Mouse (Mus musculus) A20 (cell line): ENCODE data around the gene Tfap4.

Experiments used
- DNase-seq: peaks from one replicate; pipeline ENCODE4 v3.0.0-alpha.2; 2011; ENCODE audit warnings: low read depth, low spot score

Tfap4 gene

DNA sequence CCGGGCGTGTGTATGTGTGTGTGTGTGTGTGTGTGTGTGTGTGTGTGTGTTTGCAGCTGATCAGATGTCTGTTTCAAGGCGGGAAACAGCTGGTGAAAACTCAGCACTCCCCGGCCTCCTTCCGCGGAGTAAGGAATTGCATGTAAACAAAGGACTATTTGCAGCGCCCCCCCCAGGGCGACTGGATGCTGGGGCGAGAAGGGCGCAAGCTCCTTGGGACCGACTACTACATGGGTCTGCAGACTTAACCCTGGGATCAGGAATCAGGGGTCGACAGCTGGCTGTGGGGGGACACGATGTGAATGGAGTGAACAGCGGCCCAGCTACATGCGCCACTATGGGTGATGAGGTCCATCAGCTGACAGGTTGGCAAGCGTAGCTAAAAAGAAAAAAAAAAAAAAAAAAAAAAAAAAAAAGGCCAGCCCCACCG is at the start of gene Tfap4:
Gene Tfap4 (minus strand): TSS at position 140 of the 430 bp plus-strand sequence.
- DNase-seq = peak; percentile 95

DNA sequence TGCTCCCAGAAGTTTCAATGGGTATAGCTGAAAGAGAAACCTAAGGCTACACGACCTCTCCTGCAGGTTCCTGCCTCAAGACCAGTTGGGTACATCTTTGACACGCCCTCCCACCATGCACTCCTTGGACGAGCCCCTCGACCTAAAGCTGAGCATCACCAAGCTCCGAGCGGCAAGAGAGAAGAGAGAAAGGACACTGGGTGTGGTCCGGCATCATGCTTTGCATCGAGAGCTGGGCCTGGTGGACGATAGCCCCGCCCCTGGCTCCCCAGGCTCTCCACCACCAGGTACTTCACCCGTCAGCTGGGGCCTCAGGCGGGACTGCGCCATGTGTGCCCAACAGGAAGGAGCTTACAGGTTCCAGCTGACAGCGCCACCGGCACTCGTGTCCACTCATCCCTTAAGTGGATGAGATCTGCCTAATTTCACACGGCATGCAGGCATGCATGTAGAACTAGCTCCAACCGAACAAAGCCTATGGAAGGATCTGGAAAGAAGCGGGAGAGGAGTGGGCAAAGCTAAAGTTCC is 48.9 kb upstream of the Tfap4 start:
- DNase-seq = no peak

DNA sequence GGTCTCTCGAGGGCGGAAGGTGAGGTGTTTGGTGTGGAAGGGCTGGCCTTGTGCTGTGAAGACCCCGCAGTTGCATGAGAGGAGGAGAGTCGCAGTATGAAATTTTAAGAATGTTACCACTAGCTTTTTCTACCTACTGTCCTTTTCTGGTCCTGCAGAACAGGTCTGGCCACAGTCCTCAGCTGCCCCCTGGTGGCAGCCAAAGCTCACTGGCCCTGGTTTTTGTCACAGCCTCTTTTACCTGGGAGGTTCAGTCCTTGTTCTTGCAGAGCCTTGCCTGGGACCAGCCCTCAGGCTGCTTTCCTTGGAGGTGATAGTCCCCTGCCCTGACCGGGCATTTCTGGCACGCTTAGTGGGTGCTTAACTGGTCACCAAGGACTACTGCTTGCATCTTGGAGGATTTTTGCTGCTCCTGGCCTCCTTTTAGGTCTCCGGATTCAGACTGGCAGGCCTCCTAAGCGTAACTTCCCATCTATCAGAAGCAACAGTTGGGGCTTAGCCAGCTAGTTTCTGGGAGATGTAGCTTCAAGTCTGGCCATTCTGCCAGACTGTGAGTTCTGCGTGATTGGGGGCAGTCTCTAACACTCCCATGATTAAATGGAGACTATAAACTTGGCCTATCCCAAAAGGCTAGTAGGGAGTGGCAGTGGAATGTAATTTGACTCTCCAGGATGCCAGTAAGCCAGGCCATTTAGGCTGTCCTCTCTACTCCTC is 48.3 kb upstream of the Tfap4 start:
- peak; percentile 82 for DNase-seq

DNA sequence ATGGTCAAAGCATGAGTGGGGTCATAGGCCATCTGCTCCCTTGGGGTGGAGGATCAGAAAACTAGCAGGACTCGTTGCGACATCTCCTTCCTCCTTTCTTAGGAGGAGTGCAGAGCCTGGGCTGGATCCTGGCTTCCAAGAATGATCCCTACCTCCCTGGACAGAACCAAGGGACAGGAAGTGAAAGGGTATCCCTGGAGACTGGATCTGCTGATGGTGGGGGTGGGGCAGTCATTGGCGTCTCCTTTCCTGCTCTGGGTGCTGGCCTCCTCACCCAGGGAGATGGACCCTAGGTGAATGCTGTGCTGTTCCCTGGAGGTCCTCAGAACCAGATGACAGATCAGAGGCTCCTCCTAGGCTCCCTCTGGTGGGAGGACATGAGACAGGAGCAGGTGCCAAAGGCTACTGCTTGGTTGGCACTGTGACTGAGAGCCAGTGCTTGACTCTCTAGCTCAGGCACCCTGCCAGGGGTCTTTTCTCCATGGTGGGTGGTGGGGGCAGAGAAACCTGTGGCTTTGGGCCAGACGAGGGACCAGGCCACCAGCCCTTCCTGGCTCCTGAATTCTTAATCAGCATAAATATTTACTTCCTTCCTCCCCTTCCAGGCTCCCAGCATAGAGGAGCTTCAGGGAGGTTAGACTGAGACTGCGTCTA is 46.9 kb upstream of the Tfap4 start:
- DNase-seq = no peak

DNA sequence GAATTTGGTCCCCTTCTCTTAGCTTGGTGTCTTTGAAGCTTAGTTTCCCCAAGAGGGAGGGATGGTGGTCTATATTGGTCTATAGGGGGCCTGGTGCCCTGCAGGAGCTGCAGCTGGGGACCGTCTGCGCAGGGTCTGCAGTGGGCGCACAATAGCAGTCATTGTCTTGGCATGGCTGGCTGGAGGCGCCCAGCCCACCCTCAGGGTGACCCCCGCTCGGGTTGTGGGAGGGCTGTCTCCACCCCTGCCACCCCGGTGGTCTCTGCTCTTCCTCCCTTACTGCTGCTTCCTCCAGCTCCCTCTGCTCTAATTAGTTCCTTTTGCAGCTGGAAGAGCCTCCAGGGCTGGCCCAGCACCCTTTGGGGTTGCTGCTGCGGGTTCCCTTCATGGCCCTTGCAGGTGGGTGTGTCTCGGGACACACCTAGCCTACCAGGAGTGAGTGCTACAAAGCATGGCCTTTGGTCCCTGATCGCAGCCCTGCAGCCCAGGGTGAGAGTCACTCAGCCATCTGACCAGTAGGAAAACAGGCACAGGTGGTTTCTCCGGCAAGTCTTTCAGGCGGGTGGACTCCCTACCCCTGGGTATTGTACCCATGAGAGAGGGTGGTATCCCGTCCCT is 46.0 kb upstream of the Tfap4 start:
- DNase-seq = no peak

DNA sequence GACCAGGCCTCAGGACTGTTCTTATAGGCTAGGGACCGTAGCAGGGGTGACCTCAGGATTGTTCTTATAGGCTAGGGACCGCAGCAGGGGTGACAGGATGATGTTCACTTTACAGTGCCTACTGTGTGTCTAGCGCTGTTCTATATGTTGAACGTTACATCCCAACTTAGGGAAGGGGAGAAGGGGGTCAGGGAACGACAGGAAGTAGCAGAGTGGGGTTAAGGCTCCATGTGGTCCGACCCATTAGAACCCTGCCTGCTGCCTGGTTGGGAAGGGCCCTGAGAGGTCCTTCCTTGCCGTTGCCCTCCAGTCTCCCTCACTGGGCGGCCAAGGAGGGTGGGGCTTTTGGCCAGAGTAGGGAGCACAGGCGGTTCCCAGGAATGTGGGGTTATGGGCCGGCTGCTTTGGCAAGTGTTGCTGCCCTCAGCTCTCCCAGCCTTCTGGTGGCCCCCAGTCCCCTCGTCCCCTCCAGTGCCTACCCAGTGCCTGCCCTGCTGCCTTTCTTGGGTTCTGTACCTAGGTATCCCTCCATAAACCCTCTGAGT is 44.7 kb upstream of the Tfap4 start:
- DNase-seq = no peak

DNA sequence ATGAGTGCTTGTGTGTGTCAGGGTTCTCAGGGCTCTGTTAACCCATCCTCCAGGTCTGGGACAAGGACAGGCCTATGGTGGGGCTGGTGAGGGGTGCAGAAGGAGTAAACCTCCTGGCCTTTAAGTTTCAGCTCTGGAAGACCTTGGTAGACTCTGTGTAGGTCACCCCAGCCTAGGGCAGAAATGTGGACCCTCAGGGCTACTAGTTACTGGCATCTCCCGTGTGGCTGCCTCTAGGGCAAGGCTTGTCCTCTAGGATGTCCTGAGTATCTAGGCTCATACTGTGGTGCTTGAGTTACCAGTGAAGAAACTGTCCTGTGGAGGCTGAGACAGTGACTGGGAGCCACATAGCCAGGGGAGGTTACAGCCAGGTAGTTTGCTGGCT is 43.8 kb upstream of the Tfap4 start:
- no peak for DNase-seq

DNA sequence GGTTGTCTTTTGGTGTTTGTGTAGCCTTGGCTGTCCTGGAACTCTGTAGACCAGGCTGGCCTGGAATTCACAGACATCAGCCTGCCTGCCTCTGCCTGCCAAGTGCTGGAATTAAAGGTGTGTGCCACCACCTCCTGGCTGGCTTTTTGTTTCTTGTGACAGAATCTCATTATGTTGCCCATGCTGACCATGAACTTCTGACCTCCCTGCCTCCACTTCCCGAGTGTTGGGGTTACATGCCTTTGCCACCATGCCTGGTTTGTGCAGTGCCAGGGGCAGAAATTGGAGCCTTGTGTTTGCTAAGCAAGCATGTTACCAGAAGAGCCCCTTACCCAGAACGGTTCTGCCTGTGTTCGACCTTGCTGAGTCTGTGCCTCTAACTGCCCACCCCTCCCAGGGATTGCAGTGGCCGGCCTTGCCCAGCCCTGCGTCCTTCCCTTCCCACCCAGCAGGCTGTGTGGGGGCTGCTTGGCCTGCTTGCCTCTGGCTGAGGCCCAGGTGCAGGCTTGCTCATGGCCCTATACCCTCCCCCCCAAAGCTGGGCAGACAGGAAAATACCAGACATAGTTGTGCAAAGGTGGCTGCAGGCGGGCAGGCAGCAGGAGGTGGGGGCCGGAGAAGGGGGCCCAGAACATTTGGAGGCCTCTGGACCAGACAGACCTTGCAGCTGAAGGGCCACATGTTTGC is 43.3 kb upstream of the Tfap4 start:
- DNase-seq = no peak

DNA sequence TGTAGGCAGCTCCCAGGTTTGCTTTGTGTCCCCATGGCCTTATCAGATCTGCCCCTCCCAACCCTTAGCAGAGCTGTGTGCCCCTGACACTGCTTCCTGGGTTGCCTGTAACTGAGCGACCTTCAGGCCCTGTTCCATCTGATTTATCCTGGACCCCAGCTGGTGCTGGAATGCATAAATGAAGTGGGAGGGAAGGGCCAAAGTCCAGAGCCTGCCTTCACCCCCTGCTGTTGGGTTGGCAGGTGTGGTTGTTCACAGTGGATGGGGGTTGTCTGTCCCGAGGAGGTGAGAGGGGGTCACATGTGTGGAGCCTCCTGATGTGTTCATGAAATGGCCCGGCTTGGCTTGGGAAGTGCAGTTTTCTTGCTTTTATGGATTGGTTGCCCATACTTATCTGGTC is 42.5 kb upstream of the Tfap4 start:
- DNase-seq = no peak

DNA sequence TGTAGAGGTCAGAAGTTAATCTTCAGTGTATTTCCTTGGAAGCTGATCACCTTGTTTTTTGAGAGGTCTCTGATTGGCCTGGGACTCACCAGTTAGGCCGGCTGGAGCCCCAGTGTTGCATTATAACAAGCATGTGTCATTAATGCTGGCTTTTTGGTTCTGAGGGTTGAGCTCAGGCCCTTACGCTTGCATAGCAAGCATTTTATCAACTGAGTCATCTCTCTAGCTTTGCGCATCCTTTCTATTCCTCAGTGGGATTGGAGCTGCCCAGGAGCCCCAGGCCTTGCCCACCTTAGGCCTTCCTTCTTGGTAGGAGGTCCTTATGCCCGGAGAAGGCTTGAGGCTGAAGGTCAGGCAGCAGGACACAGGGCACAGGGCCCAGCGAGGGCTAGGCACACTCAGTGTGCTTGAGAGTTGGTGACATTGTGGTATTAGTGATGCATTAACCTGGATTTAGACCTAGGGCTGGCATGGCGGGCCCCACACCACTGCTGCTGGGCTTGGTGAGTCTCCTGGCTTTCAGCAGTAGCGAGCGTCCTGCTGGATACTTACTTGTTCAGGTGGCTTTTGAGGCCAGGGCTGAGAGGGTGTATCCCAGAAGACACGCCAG is 41.2 kb upstream of the Tfap4 start:
- DNase-seq = no peak

DNA sequence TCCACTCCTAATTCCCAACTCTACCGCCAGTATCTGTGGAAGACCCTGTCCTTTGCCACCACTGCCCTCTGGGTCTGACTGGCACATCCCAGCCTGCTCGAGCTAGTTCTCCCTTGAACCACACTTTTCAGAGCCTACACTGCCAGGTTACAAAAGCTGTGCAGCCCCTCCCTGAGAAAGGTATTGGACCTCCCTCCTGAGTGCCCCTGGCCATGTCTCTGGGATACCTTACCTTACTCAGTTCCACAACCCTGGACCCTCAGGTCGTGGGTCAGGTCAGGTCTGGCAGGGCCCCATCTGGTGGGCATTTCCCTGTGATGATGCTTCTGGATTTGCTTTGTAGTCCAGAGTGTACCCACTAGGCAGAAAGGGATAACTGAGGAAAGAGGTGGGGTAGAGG is 40.0 kb upstream of the Tfap4 start:
- no peak for DNase-seq

DNA sequence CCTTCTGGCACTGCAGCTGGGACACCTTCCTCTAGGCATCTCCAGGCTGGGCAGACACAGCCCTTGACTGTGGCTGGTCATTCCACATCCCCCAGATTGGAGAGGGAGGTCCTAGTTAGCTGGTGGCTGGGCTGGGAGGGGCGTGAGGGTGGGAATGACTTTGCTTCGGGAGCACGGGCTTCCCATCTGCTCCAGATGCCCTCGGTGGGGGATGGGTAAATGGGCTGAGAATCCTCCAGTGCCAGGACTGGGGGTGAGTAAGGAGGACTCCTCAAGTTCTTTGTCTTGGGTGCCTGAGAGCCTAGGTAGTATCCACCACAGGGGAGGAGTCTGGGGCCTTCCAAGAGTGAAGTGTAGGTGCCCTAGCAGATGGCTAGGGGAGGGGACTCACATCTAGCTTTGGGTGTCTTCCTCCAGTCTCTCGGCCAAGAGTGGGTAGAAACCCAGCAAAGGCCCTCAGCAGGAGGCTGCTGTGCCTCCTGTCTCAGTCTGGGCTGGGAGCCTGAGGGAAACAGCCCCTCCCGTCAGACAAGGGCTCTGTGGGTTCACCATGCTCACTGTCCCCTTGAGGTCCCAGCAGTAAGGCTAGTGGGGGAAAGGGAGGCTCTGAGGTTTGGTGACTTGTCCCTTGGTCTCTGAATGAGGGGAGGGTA is 39.4 kb upstream of the Tfap4 start:
- DNase-seq = no peak

DNA sequence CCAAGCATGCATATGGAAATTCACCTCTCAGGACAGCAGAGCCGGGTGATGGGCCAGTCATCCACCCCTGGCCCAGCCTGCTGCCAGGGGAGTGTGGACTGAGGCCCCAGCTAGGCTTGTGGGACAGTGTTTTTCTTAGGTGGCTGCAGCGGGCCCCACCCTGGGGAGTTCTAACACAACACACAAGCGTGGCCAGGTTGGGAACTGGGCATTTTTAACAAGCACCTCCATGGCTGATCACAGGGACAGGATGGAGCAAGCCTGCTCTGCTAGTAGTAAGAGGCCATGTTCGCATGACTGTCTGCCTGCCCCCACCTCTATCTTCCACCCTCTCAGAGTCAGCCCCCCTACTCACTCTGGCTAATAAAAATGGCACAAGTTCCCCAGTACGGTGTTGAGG is 38.4 kb upstream of the Tfap4 start:
- DNase-seq = no peak

DNA sequence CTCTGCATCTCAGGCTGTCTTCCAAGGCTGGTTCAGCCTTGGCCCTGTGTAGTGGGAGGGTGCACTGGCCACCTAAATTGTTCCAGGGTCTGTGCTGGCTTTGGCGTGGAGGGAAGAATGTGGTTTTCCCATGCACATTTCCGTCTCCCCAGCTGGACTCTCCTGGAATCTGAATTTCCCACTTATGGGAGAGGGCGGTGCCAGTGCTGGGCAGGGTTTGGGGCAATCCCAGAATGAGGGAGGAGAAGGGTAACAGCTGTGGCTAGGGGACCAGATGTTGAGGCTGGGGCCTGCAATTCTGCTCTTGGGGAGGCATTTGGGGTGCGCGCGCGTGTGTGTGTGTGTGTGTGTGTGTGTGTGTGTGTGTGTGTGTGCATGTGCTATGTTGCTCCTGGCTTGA is 37.6 kb upstream of the Tfap4 start:
- DNase-seq = no peak

DNA sequence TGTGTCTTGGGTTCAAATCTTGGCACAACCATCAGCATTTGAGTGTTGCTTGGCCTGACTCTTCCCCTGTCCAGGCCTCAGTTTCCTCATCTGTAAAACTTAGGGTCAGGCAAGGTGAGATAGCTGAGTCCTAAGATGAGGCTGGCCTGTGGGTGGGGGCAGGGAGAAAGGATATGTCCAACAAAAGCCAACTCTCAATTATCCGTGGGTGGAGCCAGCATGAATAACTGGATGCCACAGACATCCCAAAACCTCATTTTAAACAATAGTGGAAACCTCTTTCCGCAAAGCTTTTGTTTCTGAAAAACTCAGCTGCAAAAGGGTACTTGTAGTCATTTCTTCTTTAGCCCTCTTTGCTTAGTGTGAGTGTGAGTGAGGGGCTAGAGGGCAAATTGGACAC is 37.2 kb upstream of the Tfap4 start:
- DNase-seq = no peak

DNA sequence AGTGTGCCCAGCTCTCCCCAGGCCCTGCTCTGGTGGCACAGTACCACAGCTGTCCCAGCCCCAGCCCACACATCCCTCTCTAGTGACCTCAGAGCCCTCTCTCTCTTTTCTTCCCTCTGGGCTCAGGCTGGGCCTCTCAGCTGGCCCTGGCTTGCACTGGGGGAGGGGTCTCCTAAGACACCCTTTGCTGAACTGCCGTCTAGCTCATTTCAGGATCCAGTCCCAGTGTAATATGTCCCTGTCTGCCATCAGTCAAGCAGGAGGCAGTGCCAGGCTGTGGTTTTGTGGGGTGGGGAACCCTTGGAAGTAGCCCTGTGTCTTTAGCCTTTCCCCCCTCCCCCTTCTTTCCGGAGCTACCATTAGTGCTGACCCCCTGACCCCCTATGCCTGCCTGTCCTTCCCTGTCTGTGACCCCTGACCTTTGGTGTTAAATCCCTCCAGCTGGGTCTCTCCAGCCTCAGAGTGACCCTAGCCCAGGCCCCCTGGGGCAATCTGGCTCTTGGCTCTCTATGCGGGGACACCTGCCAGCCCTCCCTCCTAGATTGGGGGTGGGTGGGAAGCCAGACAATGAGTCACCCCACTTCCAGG is 36.6 kb upstream of the Tfap4 start:
- no peak for DNase-seq

DNA sequence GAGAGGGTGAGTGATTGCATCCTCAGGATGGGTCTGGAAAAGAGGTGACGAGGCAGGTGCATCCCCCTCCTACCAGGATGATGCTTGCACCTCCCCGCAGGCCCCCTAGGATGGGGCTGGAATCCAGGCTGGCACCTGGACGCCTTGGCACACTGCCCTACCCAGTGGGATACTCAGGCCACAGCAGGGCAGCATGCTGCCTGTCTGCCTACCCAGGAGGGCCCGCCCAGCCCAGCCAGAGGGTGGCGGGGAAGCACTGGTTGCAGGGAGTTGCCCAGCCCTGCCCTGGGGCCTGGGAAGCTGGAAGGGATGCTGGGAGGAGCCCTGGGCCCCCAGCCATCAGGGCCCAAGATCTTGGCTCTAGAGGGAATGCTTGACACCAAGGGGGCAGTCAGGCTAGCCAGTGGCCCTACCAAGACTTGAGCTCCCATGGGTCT is 35.9 kb upstream of the Tfap4 start:
- DNase-seq = no peak

DNA sequence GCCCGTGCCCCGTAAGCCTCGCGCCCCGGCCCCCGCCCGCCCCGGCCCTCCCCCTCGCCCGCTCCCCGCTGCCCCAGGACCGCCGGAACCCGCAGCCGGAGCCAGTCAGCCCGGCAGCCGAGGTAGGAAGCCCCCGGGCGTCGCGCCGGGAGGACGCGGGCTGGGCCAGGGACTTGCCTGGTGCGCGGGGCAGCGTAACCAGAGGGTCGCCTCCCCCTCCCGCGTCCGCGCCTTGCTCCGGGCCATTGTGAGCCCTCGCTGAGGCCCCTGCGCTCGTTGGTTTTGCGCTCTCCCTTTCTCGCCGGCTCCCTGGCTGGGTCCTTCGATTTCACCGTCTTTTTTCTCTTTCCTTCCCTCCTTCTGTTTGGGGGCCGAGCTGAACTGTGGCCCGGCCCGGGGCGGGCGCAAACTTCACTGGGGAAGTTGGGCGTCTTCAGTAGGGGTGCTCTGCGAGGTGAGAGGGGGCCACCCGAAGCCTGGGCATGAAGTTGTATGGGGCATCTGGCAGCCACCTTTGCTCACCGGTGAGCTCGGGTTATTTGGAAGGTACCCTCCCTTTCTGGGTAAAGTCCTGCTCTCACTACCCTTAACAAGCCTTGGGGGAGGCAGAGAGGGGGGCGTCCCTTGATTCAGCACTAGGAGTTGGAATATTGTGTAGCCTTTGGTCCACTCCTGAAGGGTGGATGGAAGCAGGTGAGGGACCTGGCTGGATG is 35.3 kb upstream of the Tfap4 start:
- DNase-seq = peak; percentile 53

DNA sequence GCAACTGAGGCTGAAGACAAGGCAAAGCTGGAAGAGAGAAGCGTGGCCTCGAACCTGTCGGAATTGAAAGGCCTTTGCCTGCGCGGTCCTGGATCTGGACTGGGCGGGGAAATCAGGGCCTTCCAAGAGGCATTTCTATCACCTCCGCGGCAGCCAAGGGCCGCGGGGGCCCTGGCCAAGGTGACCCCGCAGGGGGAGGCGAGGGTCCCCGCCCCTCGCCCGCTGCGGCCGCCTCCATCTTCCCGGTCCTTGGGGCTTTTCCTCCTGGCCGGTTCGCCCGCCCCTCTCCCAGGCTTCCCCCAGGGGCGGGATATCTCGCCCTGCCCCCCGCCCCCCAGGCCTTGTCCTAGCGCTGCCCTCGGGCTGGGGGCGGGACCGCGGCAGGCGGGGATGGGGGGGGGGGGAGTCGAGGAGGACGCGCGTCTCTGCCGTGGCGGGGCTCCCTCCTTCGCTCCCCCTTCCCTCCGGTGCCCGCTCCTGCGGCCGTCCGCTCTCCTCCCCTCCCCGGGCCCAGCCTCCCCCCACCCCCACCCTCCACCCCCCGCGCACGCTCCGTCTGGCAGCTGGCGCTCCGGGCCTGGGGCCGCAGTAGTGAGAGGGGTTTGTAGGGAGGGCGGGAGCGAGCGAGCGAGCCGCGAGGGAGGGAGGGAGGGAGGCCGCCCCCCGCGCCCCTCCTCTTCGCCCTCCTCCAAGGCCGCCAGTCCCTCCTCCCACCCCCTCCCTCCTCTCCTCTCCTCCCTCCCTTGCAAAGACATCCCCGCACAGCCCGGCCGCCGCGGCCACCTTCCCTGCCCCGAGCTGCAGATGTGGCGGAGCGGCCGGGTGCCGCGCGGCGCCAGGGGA is 34.5 kb upstream of the Tfap4 start, which contains the start of gene Glis2:
Gene Glis2 (plus strand): TSS at position 743 of the 843 bp plus-strand sequence.
- DNase-seq = peak; percentile 74
